Mouse (Mus musculus) hindbrain, embryonic 15.5 days (tissue): ENCODE measurements around the gene Olfr985. TPM values are rescaled to one million over a fixed set of nuclear protein-coding genes. Genes with fewer than 3 reads are reported as not detected.

Experiments used
- ATAC-seq: fragments of 200-750 bp; cut with Nextera tagmentation; 2 replicates; pipeline ENCODE4 v1.8.0; 2017; ENCODE audit warnings: low read depth, moderate number of reproducible peaks, moderate TSS enrichment; ENCODE audit not compliant: low FRiP score
- H3K27ac ChIP-seq: fragments of 300-500 bp; sonication (generic); replicated peaks from 2 replicates; pipeline ENCODE4 v1.5.1; 2015; ENCODE audit warnings: mild to moderate bottlenecking, inconsistent platforms
- H3K27me3 ChIP-seq: fragments of 300-500 bp; sonication (generic); 2 replicates; pipeline ENCODE4 v1.6.1; 2015; ENCODE audit warnings: control low read depth, inconsistent platforms
- H3K36me3 ChIP-seq: fragments of 300-500 bp; sonication (generic); 2 replicates; pipeline ENCODE4 v1.6.1; 2015; ENCODE audit warnings: control low read depth, inconsistent platforms
- H3K4me1 ChIP-seq: fragments of 300-500 bp; sonication (generic); replicated peaks from 2 replicates; pipeline ENCODE4 v1.6.1; 2015; ENCODE audit warnings: control low read depth, inconsistent platforms
- H3K4me2 ChIP-seq: fragments of 300-500 bp; sonication (generic); 2 replicates; pipeline ENCODE4 v1.6.1; 2015; ENCODE audit warnings: moderate library complexity, mild to moderate bottlenecking, inconsistent platforms
- H3K4me3 ChIP-seq: fragments of 300-500 bp; sonication (generic); 2 replicates; pipeline ENCODE4 v1.5.1; 2015; ENCODE audit warnings: mild to moderate bottlenecking, inconsistent platforms
- H3K9ac ChIP-seq: fragments of 300-500 bp; sonication (generic); 2 replicates; pipeline ENCODE4 v1.6.1; 2015; ENCODE audit warnings: inconsistent platforms
- H3K9me3 ChIP-seq: fragments of 300-500 bp; sonication (generic); 2 replicates; pipeline ENCODE4 v1.6.1; 2016; ENCODE audit warnings: control low read depth, inconsistent platforms
- WGBS: fragments of 180-500 bp; shearing (Covaris S2); methylation state at CpG from one replicate; pipeline ENCODE4 v1.1.7; 2015; 5-methylcytosine and 5-hydroxymethylcytosine counted together
- polyA plus RNA-seq: library from polyadenylated mRNA; unstranded; fragments of >200 nt; fragmentation: Nextera tagmentation; extraction: Ambion mirVana; gene quantifications from 2 replicates; pipeline ENCODE4 v1.2.1, GENCODE M21; 2015

Gene Olfr985
- polyA plus RNA-seq, 1 experiment from 2014 or later: not detected

DNA sequence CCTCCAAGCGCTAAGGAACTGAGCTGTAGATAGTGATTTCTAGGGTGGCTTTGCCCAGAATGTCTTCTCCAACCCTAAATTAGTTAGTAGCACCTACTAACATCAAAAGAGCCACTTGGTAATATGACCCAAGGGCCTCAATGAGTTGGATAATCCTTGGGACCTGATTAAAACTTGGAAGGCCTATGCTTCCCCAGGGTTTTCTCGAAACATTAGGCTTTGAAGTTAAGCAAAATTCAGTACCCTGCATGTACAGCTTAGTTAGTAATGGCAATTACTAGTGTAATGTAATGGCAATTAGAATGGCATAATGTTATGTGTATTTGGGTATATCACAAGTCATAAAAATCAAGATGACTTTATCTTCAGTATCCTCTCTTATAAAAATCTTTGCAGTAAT lies 36.5 kb downstream of the Olfr985 start, which contains the start of gene Olfr983:
Gene Olfr983 (minus strand): TSS at position 101 of the 400 bp plus-strand sequence.
- H3K27ac ChIP-seq: no peak within 1 kb of the TSS
- H3K4me1 ChIP-seq: no peaks in the 10 kb centered on the region
- H3K9ac ChIP-seq: no peak within 1 kb of the TSS
- no peaks in the 10 kb centered on the region for H3K27me3 ChIP-seq
- WGBS: 91% methylated on average over 2 of the region's 2 CpGs
- H3K4me2 ChIP-seq: no peak within 1 kb of the TSS
- no peak within 1 kb of the TSS for H3K4me3 ChIP-seq
- no peaks in the 10 kb centered on the region for H3K9me3 ChIP-seq
- H3K36me3 ChIP-seq: no peaks in the 10 kb centered on the region
- ATAC-seq: no peak

Other genes with a start within 250 kb of the Olfr985 start
- gene Olfr229, start 222.8 kb downstream of the Olfr985 start, polyA plus RNA-seq: not detected in 2 replicates
- gene Olfr974, start 192.7 kb downstream of the Olfr985 start, polyA plus RNA-seq: not detected in 2 replicates
- gene Olfr975, start 178.1 kb downstream of the Olfr985 start, polyA plus RNA-seq: 0.05 TPM in 1 of 2 replicates, not detected in the other
- not detected in 2 replicates for gene Olfr976, start 169.1 kb downstream of the Olfr985 start, polyA plus RNA-seq
- not detected in 2 replicates for gene Olfr978, start 138.1 kb downstream of the Olfr985 start, polyA plus RNA-seq
- not detected in 2 replicates for gene Olfr979, start 126.7 kb downstream of the Olfr985 start, polyA plus RNA-seq
- gene Olfr980, start 120.6 kb downstream of the Olfr985 start, polyA plus RNA-seq: not detected in 2 replicates
- gene Olfr981, start 108.7 kb downstream of the Olfr985 start, polyA plus RNA-seq: not detected in 2 replicates
- gene Olfr982, start 56.4 kb downstream of the Olfr985 start, polyA plus RNA-seq: not detected in 2 replicates
- not detected in 2 replicates for gene Olfr983, start 36.6 kb downstream of the Olfr985 start, polyA plus RNA-seq
- gene Olfr984, start 16.0 kb downstream of the Olfr985 start, polyA plus RNA-seq: not detected in 2 replicates
- gene Tmem225, start 17.9 kb upstream of the Olfr985 start, polyA plus RNA-seq: not detected in 2 replicates
- not detected in 2 replicates for gene Olfr986, start 50.7 kb upstream of the Olfr985 start, polyA plus RNA-seq
- gene Zfp202, start 62.1 kb upstream of the Olfr985 start, polyA plus RNA-seq: 10.3 and 10.9 TPM in 2 replicates
- 137 and 151 TPM in 2 replicates for gene Scn3b, start 139.0 kb upstream of the Olfr985 start, polyA plus RNA-seq